Mouse (Mus musculus) heart, adult 18-20 months (tissue): ENCODE data around the gene Hoxc12. TPM values are rescaled to one million over a fixed set of nuclear protein-coding genes. Genes with fewer than 3 reads are reported as not detected.

Experiments used
- DNase-seq, 2 experiments: peaks; one replicate each; pipeline ENCODE4 v3.0.0; 2021 to 2022; ENCODE audit warnings: mixed read lengths in 1 of 2
- microRNA-seq, 2 experiments: library from miRNA; unstranded; fragments of <30 nt; microRNA quantifications; one replicate each; pipeline ENCODE4 v1.2.0; 2022
- total RNA-seq, 2 experiments: library from RNA; stranded (reverse); gene quantifications; 2 replicates each; pipeline ENCODE4 v1.2.3; 2021

Gene Hoxc12
- total RNA-seq, 2 experiments from 2014 or later, result not detected

GRCm38 (mm10) chr15:102981379-102982288, 45.1 kb downstream of the Hoxc12 start:
- no peak for DNase-seq

GRCm38 (mm10) chr15:102983716-102984115, 47.2 kb downstream of the Hoxc12 start:
- no peak for DNase-seq

- DNase-seq, result no peak
These were observed 48.0 kb downstream of the Hoxc12 start for GRCm38 (mm10) chr15:102984521-102984920.

- DNase-seq, result no peak
These were observed 48.4 kb downstream of the Hoxc12 start for GRCm38 (mm10) chr15:102984925-102985324.

GRCm38 (mm10) chr15:102987124-102987833, 50.7 kb downstream of the Hoxc12 start:
- peak; percentile 89 to 98 for DNase-seq

GRCm38 (mm10) chr15:102988078-102988477, 51.5 kb downstream of the Hoxc12 start:
- no peak for DNase-seq

Small RNA genes within 50 kb of the gene (microRNA-seq; reads per million reads assigned to microRNA genes)
- gene Mir196a-2, result 1.5 to 4.1 reads per million in 2 experiments

Other genes with a start within 250 kb of the Hoxc12 start
- 100 to 1,000 TPM; 105 to 119 TPM for gene Calcoco1, start 214.6 kb upstream of the Hoxc12 start, total RNA-seq
- not detected for gene Hoxc13, start 15.7 kb upstream of the Hoxc12 start, total RNA-seq
- gene Hoxc11, start 17.7 kb downstream of the Hoxc12 start, total RNA-seq, result not detected
- gene Hoxc10, start 30.0 kb downstream of the Hoxc12 start, total RNA-seq, result not detected
- under 1 TPM in 1 of 2 experiments, not detected in 1; 0.18 TPM for gene Hoxc5, start 30.7 kb downstream of the Hoxc12 start, total RNA-seq
- gene Hoxc9, start 39.7 kb downstream of the Hoxc12 start, total RNA-seq, result not detected
- gene Hoxc8, start 53.9 kb downstream of the Hoxc12 start, total RNA-seq, result not detected
- gene Hoxc6, start 61.5 kb downstream of the Hoxc12 start, total RNA-seq, result under 1 TPM in 1 of 2 experiments, not detected in 1; 0.18 TPM
- under 1 TPM in 1 of 2 experiments, not detected in 1; 0.23 TPM for gene Hoxc4, start 82.2 kb downstream of the Hoxc12 start, total RNA-seq
- gene Smug1, start 230.3 kb downstream of the Hoxc12 start, total RNA-seq, result 10 to 100 TPM; 10.9 to 12.9 TPM